Mouse (Mus musculus) midbrain, postnatal 0 days (tissue): ENCODE measurements at regions not wholly inside any gene's neighbourhood (a gene's known extent, or its start where the extent isn't known, plus 50 kb on each side); places are given as distances from the start of the nearest gene placed in this dataset.
A peak's percentile ranks its signal among the peaks of the same experiment; 100 is the strongest.

Experiments
- ATAC-seq: fragments of 200-750 bp; cut with Nextera tagmentation; 2 replicates; pipeline ENCODE4 v1.8.0; 2017; ENCODE audit warnings: moderate number of reproducible peaks, mild to moderate bottlenecking, moderate TSS enrichment, moderate library complexity; ENCODE audit not compliant: low FRiP score
- DNase-seq: peaks from one replicate; pipeline ENCODE4 v3.0.0-alpha.2; 2015; ENCODE audit warnings: low spot score
- H3K27ac ChIP-seq: fragments of 300-500 bp; sonication (generic); 2 replicates; pipeline ENCODE4 v1.5.1; 2014; ENCODE audit warnings: low read depth, mild to moderate bottlenecking, low read length, mixed read lengths
- H3K27me3 ChIP-seq: fragments of 300-500 bp; sonication (generic); 2 replicates; pipeline ENCODE4 v1.6.1; 2014; ENCODE audit warnings: low read length, control low read depth, mixed read lengths; ENCODE audit not compliant: insufficient read depth
- H3K36me3 ChIP-seq: fragments of 300-500 bp; sonication (generic); 2 replicates; pipeline ENCODE4 v1.6.1; 2014; ENCODE audit warnings: low read length, control low read depth, mixed read lengths; ENCODE audit not compliant: insufficient read depth
- H3K4me1 ChIP-seq: fragments of 300-500 bp; sonication (generic); 2 replicates; pipeline ENCODE4 v1.6.1; 2014; ENCODE audit warnings: mild to moderate bottlenecking, control low read depth, antibody characterized with exemption, low read length, mixed read lengths; ENCODE audit not compliant: insufficient read depth
- H3K4me2 ChIP-seq: fragments of 300-500 bp; sonication (generic); 2 replicates; pipeline ENCODE4 v1.6.1; 2014; ENCODE audit warnings: low read depth, mild to moderate bottlenecking, low read length, mixed read lengths; ENCODE audit not compliant: poor library complexity, severe bottlenecking
- H3K4me3 ChIP-seq: fragments of 300-500 bp; sonication (generic); 2 replicates; pipeline ENCODE4 v1.5.1; 2014; ENCODE audit warnings: low read depth, mild to moderate bottlenecking, low read length, moderate library complexity
- H3K9ac ChIP-seq: fragments of 300-500 bp; sonication (generic); replicated peaks from 2 replicates; pipeline ENCODE4 v1.6.1; 2014; ENCODE audit warnings: mild to moderate bottlenecking, low read length, moderate library complexity, mixed read lengths; ENCODE audit not compliant: poor library complexity, severe bottlenecking
- H3K9me3 ChIP-seq: fragments of 300-500 bp; sonication (generic); 2 replicates; pipeline ENCODE4 v1.6.1; 2016; ENCODE audit warnings: low read length, control low read depth
- CTCF ChIP-seq: IDR thresholded peaks from 2 replicates; pipeline ENCODE4 v1.5.1; 2016; ENCODE audit warnings: antibody characterized with exemption, mild to moderate bottlenecking
- WGBS: fragments of 180-500 bp; shearing (Covaris S2); extraction: QIAGEN DNeasy Blood & Tissue Kit; methylation state at CpG from one replicate; pipeline ENCODE4 v1.1.7; 2014; 5-methylcytosine and 5-hydroxymethylcytosine counted together

GRCm38 (mm10) chr6:24037919-24038318, 68.1 kb upstream of the Tas2r118 start:
- Histone ChIP-seq H3K4me1 (no peaks in the 10 kb centered on the region), H3K9me3 (no peaks in the 10 kb centered on the region), H3K4me3 (no peak overlapping the region), H3K4me2 (no peak overlapping the region), H3K9ac (no peak overlapping the region), H3K27me3 (no peaks in the 10 kb centered on the region), H3K27ac (no peak overlapping the region), H3K36me3 (no peaks in the 10 kb centered on the region)
- no peak for TF ChIP-seq CTCF
- ATAC-seq (no peak), DNase-seq (no peak)
- 70% methylated on average over 3 of the region's 3 CpGs for WGBS

GRCm38 (mm10) chr6:24026352-24026751, 56.5 kb upstream of the Tas2r118 start:
- WGBS: 70% methylated on average over 1 of the region's 1 CpGs
- Histone ChIP-seq H3K4me1 (no peaks in the 10 kb centered on the region), H3K36me3 (no peaks in the 10 kb centered on the region), H3K9me3 (no peaks in the 10 kb centered on the region), H3K27ac (no peak overlapping the region), H3K4me2 (no peak overlapping the region), H3K9ac (no peak overlapping the region), H3K27me3 (no peaks in the 10 kb centered on the region), H3K4me3 (no peak overlapping the region)
- ATAC-seq: no peak
- no peak for DNase-seq
- no peak for TF ChIP-seq CTCF

DNA sequence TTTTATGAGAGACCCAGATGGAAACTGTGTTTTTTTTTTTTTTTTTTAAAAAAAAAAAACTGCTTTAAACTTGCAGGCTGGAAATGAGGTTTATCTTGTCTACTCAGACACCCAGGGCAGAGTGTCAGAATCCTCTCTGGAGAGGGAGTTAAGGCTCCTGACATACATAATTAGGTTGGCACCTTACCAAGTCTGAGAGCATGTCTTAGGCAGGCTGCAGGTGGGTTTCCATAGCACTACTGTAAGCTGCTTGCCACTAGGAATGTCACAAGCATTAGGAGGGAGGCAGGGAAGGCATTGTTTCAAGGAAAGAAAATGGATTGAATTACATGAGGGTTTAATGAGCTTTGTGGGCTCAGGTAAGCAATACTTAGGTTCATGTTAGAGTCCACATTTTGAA, 55.9 kb upstream of the Tas2r118 start:
- Histone ChIP-seq H3K4me1 (no peaks in the 10 kb centered on the region), H3K9ac (no peak overlapping the region), H3K27me3 (no peaks in the 10 kb centered on the region), H3K36me3 (no peaks in the 10 kb centered on the region), H3K9me3 (no peaks in the 10 kb centered on the region), H3K27ac (no peak overlapping the region), H3K4me2 (no peak overlapping the region), H3K4me3 (no peak overlapping the region)
- peak; percentile 87 for DNase-seq
- peak; percentile 56; the same call in 1 of the 2 replicates for ATAC-seq
- TF ChIP-seq CTCF: no peak
